Mouse (Mus musculus): ENCODE measurements around the gene Arhgap19. TPM values are rescaled to one million over a fixed set of nuclear protein-coding genes. Genes with fewer than 3 reads are reported as not detected.

Arhgap19 gene
- 5.2 and 5.6 TPM in 2 replicates for polyA plus RNA-seq (2015; fragmentation: Nextera tagmentation; extraction: Ambion mirVana)

DNA sequence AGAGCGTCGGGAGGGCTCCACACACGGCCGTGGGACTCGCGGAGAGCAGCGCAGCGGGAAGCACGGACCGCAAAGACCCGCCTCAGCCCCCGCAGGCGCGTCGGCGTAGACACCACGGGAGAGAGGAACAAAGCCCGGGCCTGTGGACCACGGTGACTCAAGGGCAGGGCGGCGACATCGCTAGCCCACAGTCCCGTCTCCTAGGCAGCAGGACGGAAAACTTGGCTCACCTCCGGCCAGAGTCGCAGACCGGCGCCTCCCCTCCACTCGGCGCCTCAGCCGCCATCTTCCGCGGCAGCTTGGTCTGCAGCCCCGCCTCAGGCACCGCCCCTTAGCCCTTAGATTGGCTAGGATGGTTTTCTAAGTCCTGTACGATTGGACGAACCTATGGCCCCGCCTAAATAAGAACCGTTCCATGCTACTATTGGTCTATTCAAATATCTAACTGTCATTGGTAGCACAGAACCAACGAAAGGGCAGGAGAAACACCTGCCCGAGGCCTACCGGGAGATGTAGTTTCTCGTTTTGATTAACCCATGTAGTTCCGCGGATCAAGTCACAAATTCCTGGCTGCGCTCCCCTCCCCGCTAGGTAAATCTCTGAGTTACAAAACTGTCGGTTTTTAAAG lies at the start of gene Arhgap19:
TSS of gene Arhgap19 (minus strand) at position 306 of the 628 bp plus-strand sequence.

DNA sequence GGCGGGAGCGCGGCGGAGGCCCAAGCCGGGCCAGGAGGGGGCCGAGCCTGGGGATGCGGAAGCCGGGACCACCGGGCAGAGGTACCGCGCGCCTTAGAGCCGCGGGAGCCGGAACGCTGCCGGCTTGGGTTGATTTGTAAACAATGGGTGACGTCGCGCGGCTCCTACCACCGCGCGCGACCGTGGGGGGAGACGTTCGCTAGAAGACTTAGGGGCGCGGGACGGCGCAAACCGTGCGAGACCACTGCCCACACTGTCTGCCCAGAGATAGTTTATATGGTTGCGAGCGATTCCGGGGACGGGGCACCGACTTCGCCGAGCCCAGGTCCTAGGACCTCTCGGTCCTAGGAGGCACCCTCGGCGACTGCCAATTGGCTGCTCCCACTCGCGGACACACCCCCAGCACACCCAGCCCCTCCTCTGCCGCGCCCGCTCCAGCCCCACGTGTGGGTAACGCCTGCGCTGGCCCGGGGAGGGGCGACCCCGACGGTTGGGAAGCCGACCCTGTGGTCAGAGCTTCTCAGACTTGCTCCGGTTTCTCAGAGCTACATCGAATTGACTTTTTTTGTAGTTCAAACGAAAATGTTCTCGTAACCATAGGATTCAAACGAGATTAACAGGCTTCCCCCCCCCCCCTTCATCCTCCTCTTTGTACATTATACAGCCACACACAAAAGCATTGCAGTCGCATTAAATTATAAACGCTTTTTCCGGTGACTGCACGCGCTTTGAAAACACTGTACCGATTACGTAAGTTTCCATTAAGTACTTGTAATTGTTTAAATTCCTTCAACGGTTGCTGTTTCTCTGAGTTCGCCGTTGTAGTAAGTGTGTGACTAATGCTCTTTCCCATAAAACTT lies 46.4 kb upstream of the Arhgap19 start, which contains the start of gene Frat2:
TSS of gene Frat2 (minus strand) at position 141 of the 860 bp plus-strand sequence.

DNA sequence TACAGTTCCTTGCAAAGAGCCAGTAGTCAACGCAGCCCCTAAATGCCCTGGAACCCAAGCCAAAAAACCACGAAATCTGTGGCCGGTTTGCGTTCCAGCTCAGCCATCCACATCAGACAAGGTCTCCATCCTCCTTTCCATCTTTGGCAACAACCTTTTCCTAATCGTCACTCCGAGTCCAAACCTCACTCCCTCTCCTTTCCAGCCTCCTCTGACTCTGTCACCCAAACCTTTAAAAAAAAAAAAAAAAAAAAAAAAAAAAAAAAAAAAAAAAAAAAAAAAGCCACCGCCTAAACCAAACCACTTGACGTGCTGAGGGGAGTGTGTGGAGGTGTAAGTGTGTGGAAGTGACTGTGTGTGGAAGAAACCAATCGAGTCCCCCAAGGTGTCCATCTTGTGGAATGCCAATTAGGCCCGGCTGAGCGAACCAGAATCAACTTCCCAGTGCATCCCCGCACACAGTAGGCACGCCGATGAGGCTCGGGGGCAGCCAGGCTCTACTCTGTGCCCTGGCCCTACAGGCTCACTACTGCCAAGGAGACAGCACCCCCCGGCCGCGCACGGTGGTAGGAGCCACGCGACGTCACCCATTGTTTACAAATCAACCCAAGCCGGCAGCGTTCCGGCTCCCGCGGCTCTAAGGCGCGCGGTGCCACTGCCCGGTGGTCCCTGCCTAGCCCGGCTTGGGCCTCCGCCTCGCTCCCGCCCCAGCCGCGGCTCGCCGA lies 27.7 kb upstream of the Arhgap19 start, which contains the start of gene Frat1:
TSS of gene Frat1 (plus strand) at position 590 of the 725 bp plus-strand sequence.

DNA sequence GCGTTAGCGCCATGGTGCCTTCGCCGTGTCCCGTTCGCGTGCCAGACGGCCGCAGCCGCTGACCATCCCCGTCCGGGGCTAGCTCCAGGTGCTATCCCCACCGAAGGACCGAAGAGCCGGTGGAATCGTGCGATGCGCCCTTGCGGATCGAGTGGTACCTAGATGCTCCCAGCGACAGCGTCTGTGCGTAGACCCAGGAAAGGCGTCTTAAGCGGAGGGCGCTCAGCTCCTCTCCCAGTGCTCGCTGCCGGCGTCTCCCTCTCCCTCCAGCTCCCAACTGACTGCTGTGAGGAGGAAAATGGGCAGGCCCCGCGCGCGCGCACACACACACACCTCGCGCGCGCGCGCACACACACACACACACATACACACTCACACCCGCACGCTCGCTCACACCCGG lies 58.5 kb downstream of the Arhgap19 start, which contains the start of gene Slit1:
TSS of gene Slit1 (minus strand) at position 270 of the 400 bp plus-strand sequence.

Other genes with a start within 250 kb of the Arhgap19 start
- 0.73 and 0.91 TPM in 2 replicates for gene Gm340, start 219.7 kb downstream of the Arhgap19 start, polyA plus RNA-seq (2015; fragmentation: Nextera tagmentation; extraction: Ambion mirVana)
- gene Slit1, start 58.4 kb downstream of the Arhgap19 start, polyA plus RNA-seq (2015; fragmentation: Nextera tagmentation; extraction: Ambion mirVana): 2.8 and 2.9 TPM in 2 replicates
- 7.7 and 9.2 TPM in 2 replicates for gene Frat1, start 27.9 kb upstream of the Arhgap19 start, polyA plus RNA-seq (2015; fragmentation: Nextera tagmentation; extraction: Ambion mirVana)
- gene Frat2, start 46.1 kb upstream of the Arhgap19 start, polyA plus RNA-seq (2015; fragmentation: Nextera tagmentation; extraction: Ambion mirVana): 6.3 and 6.4 TPM in 2 replicates
- 15.1 and 19.2 TPM in 2 replicates for gene Rrp12, start 94.1 kb upstream of the Arhgap19 start, polyA plus RNA-seq (2015; fragmentation: Nextera tagmentation; extraction: Ambion mirVana)
- 87.7 and 128 TPM in 2 replicates for gene Pgam1, start 109.9 kb upstream of the Arhgap19 start, polyA plus RNA-seq (2015; fragmentation: Nextera tagmentation; extraction: Ambion mirVana)
- 39.4 and 40.6 TPM in 2 replicates for gene Exosc1, start 131.4 kb upstream of the Arhgap19 start, polyA plus RNA-seq (2015; fragmentation: Nextera tagmentation; extraction: Ambion mirVana)
- 50.6 and 51.0 TPM in 2 replicates for gene Zdhhc16, start 131.4 kb upstream of the Arhgap19 start, polyA plus RNA-seq (2015; fragmentation: Nextera tagmentation; extraction: Ambion mirVana)
- gene Mms19, start 179.1 kb upstream of the Arhgap19 start, polyA plus RNA-seq (2015; fragmentation: Nextera tagmentation; extraction: Ambion mirVana): 11.5 and 14.6 TPM in 2 replicates
- gene Ubtd1, start 179.7 kb upstream of the Arhgap19 start, polyA plus RNA-seq (2015; fragmentation: Nextera tagmentation; extraction: Ambion mirVana): 32.9 and 35.0 TPM in 2 replicates
- gene Ankrd2, start 234.0 kb upstream of the Arhgap19 start, polyA plus RNA-seq (2015; fragmentation: Nextera tagmentation; extraction: Ambion mirVana): 82.7 and 174 TPM in 2 replicates
- 7.6 and 11.3 TPM in 2 replicates for gene Hoga1, start 243.6 kb upstream of the Arhgap19 start, polyA plus RNA-seq (2015; fragmentation: Nextera tagmentation; extraction: Ambion mirVana)

Measured in skeletal muscle tissue, postnatal 0 days (tissue).